Mouse (Mus musculus): ENCODE measurements around the gene Baiap2l2. TPM values are rescaled to one million over a fixed set of nuclear protein-coding genes. Genes with fewer than 3 reads are reported as not detected.

Baiap2l2 gene
- polyA plus RNA-seq, 1 experiment, result not detected

DNA sequence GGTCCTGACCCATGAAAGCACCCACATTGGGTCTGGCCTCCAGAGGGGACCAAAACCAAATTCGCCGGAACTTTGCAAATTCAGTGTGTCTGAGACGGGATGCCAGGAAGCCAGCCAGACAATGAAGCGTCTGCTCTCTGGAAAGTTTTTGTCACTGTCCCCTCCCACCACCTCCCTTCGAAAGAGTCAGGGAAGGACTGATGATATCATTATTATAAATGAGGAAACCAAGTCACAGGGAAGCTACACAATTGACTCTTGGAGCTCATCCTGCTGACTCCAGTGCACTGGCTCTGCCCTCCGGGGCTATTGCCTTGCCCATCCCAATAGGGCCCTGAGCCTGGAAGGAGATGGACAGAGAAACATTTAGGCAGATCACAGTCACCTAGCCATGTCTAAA is 71.7 kb downstream of the Baiap2l2 start:
- TF ChIP-seq GATA1 (IDR thresholded peaks at IDR 0.05; ENCODE audit: low read length), result no peak

DNA sequence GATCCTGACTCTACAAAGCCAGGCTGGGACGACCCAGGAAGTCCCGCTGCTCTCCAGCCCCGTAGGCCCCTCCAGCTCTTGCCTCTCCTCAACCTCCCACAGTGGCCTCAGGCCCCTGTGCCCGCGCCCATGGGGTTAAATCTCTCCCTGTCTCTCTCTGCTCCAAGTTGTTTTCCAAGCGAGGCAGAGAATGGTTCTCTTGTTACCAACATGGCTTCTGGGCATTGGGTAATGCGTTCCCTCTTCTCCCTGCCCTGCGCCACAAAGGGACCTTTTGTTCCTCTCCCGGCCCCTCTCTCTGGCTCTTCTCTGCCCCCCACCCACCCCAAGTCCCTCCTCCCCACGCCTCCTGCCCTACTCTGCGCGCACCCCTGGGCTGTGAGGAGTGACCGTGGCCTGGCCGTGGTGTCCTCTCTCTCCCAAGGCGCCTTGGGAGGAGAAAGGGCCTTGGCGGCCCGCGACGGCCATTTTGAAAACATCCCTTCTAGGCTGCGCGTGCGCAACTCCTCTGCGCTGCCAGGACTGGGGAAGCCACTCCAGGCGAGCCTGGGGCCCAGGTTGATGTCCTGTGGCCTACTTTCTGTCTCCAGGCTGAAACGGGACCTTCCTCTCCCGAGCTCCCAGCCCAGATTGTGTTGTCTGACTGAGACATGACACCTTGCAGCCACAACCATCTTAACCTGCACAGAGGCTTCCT is 72.4 kb downstream of the Baiap2l2 start:
- TF ChIP-seq GATA1 (IDR thresholded peaks at IDR 0.05; ENCODE audit: low read length), result no peak

DNA sequence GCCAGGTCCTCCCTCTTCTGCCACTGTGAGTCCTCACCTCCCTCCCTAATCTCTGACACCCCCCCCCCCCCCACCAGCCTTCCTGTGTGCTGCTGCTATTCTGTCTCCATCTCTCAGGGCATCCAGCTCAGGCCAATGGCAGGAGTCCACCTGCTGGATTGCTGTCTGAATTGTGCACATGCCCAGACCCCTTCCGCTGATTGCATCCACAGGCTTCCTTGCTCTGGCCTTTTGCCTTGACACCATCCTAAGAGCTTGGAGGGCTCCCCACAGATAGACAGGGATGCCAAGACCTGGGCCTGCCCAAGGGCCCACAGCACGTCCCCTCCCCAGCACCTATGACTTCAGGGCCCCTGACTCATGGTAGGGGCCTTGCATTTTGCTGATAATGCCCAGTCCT is 75.0 kb downstream of the Baiap2l2 start:
- TF ChIP-seq GATA1 (IDR thresholded peaks at IDR 0.05; ENCODE audit: low read length), result no peak

DNA sequence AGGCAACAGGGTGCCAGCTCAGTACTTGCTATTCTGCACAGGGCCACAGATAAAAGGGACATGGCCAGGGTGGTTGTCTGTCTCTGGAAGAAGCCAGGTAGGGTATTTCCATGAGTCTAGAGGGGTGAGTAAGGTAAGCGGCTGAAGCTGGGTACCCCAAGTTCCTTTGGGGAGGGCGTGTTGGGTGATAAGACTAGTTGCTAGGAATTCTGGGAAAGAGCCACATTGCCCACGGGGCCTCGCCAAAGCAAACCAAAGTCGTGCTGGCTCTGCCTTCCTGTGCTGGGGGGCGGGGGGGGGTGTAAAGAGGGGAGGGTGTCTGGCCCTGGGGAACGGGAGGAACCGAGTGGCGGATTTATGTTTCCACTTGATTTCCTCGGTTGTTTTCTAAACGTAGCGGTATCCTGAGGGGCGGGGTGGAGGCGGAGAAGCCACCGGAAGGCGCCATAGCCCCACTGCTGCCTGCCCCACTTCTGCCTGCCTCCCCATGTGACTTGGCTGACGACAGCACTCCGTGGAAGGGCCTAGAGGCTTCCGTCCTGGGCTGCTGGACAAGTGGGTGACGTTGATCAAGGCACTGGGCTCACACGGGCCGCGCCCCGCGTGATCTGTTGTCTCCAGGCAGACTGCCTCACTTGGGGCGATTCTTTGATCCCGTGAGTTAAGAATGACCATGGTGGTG is 76.4 kb downstream of the Baiap2l2 start:
- no peak for TF ChIP-seq GATA1 (IDR thresholded peaks at IDR 0.05; ENCODE audit: low read length)

DNA sequence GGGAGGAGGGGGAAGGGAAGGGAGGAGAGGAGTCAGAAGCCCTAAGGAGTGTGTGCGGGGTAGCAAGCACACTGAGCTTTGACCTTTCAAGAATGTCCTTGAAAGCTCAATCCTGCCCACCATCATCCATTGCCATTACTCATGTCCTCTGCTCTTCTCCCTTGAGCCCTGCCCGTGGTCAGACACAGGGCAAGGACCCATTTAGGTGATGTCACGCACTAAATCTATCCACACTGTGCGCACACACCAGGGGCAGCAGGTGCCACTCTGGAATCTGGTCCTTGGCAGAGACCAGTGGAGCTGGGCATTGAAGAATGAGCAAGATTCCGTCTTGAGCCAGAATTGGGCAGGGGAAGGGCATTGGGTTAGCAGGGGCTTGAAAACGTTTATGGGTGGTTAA is 77.1 kb downstream of the Baiap2l2 start:
- no peak for TF ChIP-seq GATA1 (IDR thresholded peaks at IDR 0.05; ENCODE audit: low read length)

Other genes with a start within 250 kb of the Baiap2l2 start
- gene Galr3, start 243.7 kb downstream of the Baiap2l2 start, polyA plus RNA-seq (2012), result not detected in 2 replicates
- 37.5 and 64.4 TPM in 2 replicates for gene Ankrd54, start 222.6 kb downstream of the Baiap2l2 start, polyA plus RNA-seq (2012)
- gene Eif3l, start 210.4 kb downstream of the Baiap2l2 start, polyA plus RNA-seq (2012), result 14.6 and 36.2 TPM in 2 replicates
- 25.5 and 25.7 TPM in 2 replicates for gene Micall1, start 176.6 kb downstream of the Baiap2l2 start, polyA plus RNA-seq (2012)
- gene Polr2f, start 144.5 kb downstream of the Baiap2l2 start, polyA plus RNA-seq (2012), result 327 and 357 TPM in 2 replicates
- 0.24 TPM in 1 of 2 replicates, not detected in the other for gene 1700088E04Rik, start 144.3 kb downstream of the Baiap2l2 start, polyA plus RNA-seq (2012)
- not detected in 2 replicates for gene Sox10, start 120.3 kb downstream of the Baiap2l2 start, polyA plus RNA-seq (2012)
- gene Pick1, start 56.4 kb downstream of the Baiap2l2 start, polyA plus RNA-seq (2012), result 17.0 and 20.7 TPM in 2 replicates
- 0.03 and 0.06 TPM in 2 replicates for gene Gm49486, start 56.1 kb downstream of the Baiap2l2 start, polyA plus RNA-seq (2012)
- gene Slc16a8, start 30.8 kb downstream of the Baiap2l2 start, polyA plus RNA-seq (2012), result not detected in 2 replicates
- gene Pla2g6, start 42.9 kb upstream of the Baiap2l2 start, polyA plus RNA-seq (2012), result 25.1 and 27.0 TPM in 2 replicates
- gene Maff, start 61.1 kb upstream of the Baiap2l2 start, polyA plus RNA-seq (2012), result 3.6 and 4.1 TPM in 2 replicates
- gene Tmem184b, start 118.0 kb upstream of the Baiap2l2 start, polyA plus RNA-seq (2012), result 18.0 and 25.1 TPM in 2 replicates
- not detected in 2 replicates for gene Csnk1e, start 170.0 kb upstream of the Baiap2l2 start, polyA plus RNA-seq (2012)
- not detected in 2 replicates for gene Kcnj4, start 219.7 kb upstream of the Baiap2l2 start, polyA plus RNA-seq (2012)
- gene Kdelr3, start 230.9 kb upstream of the Baiap2l2 start, polyA plus RNA-seq (2012), result not detected in 2 replicates